Mouse (Mus musculus) embryonic fibroblast, embryonic 13.5 days (primary cell): ENCODE measurements around the gene Eml5. TPM values are rescaled to one million over a fixed set of nuclear protein-coding genes. Genes with fewer than 3 reads are reported as not detected.
A peak's percentile ranks its signal among the peaks of the same experiment; 100 is the strongest.

Source experiments
- H3K27ac ChIP-seq: 2 replicates; pipeline ENCODE4 v1.5.1; 2012; ENCODE audit warnings: low read length, control low read depth, inconsistent platforms; ENCODE audit not compliant: insufficient read depth
- H3K4me1 ChIP-seq: 2 replicates; pipeline ENCODE4 v1.6.1; 2011; ENCODE audit warnings: low read length; ENCODE audit not compliant: control insufficient read depth, insufficient read depth
- H3K4me3 ChIP-seq: 2 replicates; pipeline ENCODE4 v1.5.1; 2011; ENCODE audit warnings: mild to moderate bottlenecking, control low read depth, low read length; ENCODE audit not compliant: insufficient read depth
- CTCF ChIP-seq: IDR thresholded peaks from 2 replicates; pipeline ENCODE4 v1.5.1; 2011; ENCODE audit warnings: mild to moderate bottlenecking, control low read depth, low read length, moderate library complexity, borderline replicate concordance; ENCODE audit not compliant: insufficient read depth
- POLR2A ChIP-seq: IDR thresholded peaks from 2 replicates; pipeline ENCODE4 v1.6.1; 2011; ENCODE audit warnings: low read depth, mild to moderate bottlenecking, control low read depth, low read length, moderate library complexity
- polyA plus RNA-seq: library from polyadenylated mRNA; stranded (reverse); fragments of >200 nt; gene quantifications from 2 replicates; pipeline ENCODE4 v1.2.4, GENCODE M21; 2011; ENCODE audit warnings: low read depth; ENCODE audit not compliant: missing spikeins, insufficient read length

Gene Eml5
- polyA plus RNA-seq, 1 experiment = 4.6 TPM

GRCm38 (mm10) chr12:98795731-98796318 lies 105.5 kb downstream of the Eml5 start:
- Histone ChIP-seq H3K27ac (no peak overlapping the region), H3K4me3 (no peak overlapping the region), H3K4me1 (peaks cover 5% of the 10 kb centered on the region)
- TF ChIP-seq POLR2A (no peak), CTCF (no peak)

GRCm38 (mm10) chr12:98784251-98784650 lies 117.0 kb downstream of the Eml5 start:
- no peaks in the 10 kb centered on the region for H3K4me1 ChIP-seq
- TF ChIP-seq POLR2A = no peak
- TF ChIP-seq CTCF = no peak
- peak overlapping the region; percentile 78 for H3K27ac ChIP-seq
- H3K4me3 ChIP-seq = no peak overlapping the region

GRCm38 (mm10) chr12:98779148-98779547 lies 122.1 kb downstream of the Eml5 start:
- no peak overlapping the region for H3K4me3 ChIP-seq
- TF ChIP-seq CTCF (peak; percentile 56; the same call in 1 of the 2 replicates), POLR2A (no peak)
- no peak overlapping the region for H3K27ac ChIP-seq
- H3K4me1 ChIP-seq = no peaks in the 10 kb centered on the region

DNA sequence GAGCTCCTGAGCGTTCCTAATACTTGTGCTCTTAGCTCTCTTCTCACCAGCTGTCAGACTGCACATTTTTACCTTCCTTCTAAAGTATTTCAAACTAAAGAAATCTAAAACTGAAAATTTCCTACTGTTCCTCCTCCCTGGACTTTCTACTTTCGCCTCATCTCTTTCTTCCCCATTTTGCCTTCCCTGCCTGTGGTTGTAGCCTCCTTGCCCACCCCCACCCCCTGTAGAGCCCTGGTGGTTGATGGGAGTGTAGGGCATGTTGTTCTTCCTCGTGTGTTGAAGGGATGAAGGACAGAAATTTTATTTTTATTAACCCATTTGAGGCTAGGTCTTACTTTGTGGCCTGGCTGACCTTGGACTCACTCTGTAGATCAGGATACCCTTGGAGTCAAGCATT lies 123.8 kb downstream of the Eml5 start:
- Histone ChIP-seq H3K27ac (no peak overlapping the region), H3K4me1 (no peaks in the 10 kb centered on the region), H3K4me3 (no peak overlapping the region)
- TF ChIP-seq POLR2A (no peak), CTCF (no peak)

DNA sequence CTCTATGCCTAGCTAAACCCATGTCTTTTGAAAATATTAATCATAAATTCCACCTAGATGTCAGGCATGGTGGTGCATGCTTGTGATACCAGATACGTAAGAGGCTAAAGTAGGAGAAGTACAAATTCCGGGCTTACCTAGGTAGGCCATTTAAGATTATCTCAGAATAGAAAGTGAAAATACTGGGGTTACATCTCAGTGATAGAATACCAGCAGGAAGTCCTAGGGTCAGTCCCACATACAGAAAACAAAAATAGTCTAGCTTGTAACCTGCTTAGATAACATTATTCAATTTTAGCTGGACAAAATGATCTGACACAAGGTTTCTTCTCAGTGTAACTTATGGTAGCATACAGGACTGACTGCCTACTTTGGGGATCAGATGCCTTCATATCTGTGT lies 135.0 kb downstream of the Eml5 start:
- H3K27ac ChIP-seq = no peak overlapping the region
- no peaks in the 10 kb centered on the region for H3K4me1 ChIP-seq
- TF ChIP-seq CTCF (no peak), POLR2A (no peak)
- no peak overlapping the region for H3K4me3 ChIP-seq

DNA sequence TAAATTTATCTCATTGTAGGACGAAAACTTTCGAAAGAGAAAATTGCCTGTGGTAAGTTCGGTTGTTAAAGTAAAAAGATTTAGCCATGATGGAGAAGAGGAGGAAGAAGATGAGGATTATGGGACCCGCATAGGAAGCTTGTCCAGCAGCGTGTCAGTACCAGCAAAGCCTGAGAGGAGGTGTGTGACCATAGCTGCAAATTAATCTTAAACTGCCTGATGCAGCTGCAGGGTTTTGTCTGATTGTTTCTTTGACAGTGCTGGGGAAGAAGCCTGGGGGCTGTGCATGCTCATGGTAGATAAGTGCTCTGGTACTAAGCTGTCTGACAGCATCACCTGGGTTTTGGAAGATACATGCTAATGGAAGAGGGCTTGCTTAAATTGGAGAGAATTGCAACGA lies 141.6 kb downstream of the Eml5 start:
- H3K4me1 ChIP-seq = no peaks in the 10 kb centered on the region
- no peak overlapping the region for H3K4me3 ChIP-seq
- H3K27ac ChIP-seq = no peak overlapping the region
- TF ChIP-seq CTCF = no peak
- TF ChIP-seq POLR2A = no peak

DNA sequence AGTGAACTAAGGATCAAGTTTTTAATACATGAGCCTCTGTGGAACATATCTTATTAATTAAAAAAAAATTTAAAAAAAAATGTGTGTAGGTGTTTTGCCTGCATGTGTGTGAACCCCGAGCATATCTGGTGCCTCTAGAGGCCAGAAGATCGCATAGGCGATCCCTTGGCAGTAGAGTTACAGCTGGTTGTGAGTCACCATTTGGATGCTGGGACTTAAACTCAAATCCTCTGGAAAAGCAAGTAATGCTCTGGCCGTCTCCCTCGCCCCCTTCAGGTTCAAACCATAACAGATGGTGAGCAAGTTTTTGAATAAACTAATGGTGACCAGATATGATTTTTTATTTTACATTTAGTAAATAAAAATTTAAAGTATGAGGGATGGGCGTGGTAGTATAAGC lies 143.6 kb downstream of the Eml5 start:
- Histone ChIP-seq H3K27ac (no peak overlapping the region), H3K4me3 (no peak overlapping the region), H3K4me1 (no peaks in the 10 kb centered on the region)
- no peak; the same call in 1 of the 2 replicates for TF ChIP-seq CTCF
- TF ChIP-seq POLR2A = no peak

GRCm38 (mm10) chr12:98747380-98747753 lies 153.9 kb downstream of the Eml5 start:
- no peak for TF ChIP-seq POLR2A
- TF ChIP-seq CTCF = no peak
- Histone ChIP-seq H3K4me1 (peaks cover 4% of the 10 kb centered on the region; the same call in 1 of the 2 replicates), H3K4me3 (peak overlapping the region; percentile 100), H3K27ac (peak overlapping the region; percentile 36)

DNA sequence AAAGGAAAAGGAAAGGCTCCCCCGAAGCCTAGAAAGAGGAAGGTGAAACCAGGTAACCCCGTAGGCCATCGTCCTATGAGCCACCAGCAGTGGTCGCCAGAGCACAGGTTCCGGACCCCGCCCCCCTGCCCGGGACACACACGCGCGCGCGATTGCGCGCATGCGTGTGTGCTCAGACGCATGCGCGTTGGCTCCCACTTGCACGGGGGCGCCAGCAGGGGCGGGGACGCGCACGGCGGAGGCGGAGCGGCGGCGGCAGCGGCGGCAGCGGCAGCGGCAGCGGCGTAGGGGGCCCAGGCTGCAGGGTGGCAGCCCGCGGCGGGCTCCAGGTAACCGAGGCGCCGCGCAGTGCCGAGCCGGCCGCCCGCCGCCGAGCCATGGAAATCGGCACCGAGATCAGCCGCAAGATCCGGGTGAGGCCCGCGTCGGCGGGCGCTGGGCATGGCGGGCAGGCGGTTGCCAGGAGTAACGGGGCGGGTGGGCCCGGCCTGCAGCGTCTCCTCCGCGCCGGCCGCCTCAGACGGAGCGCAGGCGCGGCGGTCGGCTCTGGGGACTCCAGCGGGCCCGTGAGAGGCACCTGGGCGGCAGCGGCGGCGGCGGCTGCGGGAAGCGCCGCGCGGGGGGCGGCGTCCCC lies 154.4 kb downstream of the Eml5 start, which contains the start of gene Zc3h14:
Gene Zc3h14 (plus strand): TSS at position 219 of the 634 bp plus-strand sequence.
- H3K4me3 ChIP-seq = peak within 1 kb of the TSS; percentile 100
- H3K4me1 ChIP-seq = peaks cover 4% of the 10 kb centered on the region; the same call in 1 of the 2 replicates
- TF ChIP-seq CTCF = peak; percentile 54
- TF ChIP-seq POLR2A = 0 out of 2 replicates have a peak, but pooled peaks have one; percentile 20
- peak within 1 kb of the TSS; percentile 36 for H3K27ac ChIP-seq

DNA sequence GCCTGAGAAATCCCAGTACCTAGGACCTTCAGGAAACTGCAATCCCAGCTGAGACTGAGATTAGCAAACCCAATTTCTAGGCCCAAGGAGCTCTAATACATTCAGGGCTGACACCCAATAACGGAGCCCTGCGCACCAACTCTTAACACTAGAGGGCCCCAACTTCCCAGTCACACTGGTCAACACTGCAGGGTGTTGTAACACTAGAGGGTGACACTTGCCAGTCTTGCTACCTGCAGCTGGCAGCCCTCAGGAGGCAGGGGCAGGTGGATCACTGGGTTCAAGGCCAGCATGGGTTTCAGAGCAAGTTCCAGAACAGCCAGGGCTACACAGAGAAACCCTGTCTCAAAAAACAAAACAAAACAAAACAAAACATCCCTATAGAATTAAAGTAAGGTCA lies 155.2 kb downstream of the Eml5 start:
- TF ChIP-seq CTCF = peak; percentile 64; the same call in 1 of the 2 replicates
- no peak for TF ChIP-seq POLR2A
- peaks cover 4% of the 10 kb centered on the region; the same call in 1 of the 2 replicates for H3K4me1 ChIP-seq
- no peak overlapping the region for H3K4me3 ChIP-seq
- no peak overlapping the region for H3K27ac ChIP-seq
